Mouse (Mus musculus) kidney, postnatal 25 days (tissue): ENCODE measurements around the gene Mical3.

ENCODE experiments used
- DNase-seq, 2 experiments: peaks; one replicate each; pipeline ENCODE4 v3.0.0; 2021; ENCODE audit warnings: mixed read lengths in 2 of 2

The Mical3 gene

DNA sequence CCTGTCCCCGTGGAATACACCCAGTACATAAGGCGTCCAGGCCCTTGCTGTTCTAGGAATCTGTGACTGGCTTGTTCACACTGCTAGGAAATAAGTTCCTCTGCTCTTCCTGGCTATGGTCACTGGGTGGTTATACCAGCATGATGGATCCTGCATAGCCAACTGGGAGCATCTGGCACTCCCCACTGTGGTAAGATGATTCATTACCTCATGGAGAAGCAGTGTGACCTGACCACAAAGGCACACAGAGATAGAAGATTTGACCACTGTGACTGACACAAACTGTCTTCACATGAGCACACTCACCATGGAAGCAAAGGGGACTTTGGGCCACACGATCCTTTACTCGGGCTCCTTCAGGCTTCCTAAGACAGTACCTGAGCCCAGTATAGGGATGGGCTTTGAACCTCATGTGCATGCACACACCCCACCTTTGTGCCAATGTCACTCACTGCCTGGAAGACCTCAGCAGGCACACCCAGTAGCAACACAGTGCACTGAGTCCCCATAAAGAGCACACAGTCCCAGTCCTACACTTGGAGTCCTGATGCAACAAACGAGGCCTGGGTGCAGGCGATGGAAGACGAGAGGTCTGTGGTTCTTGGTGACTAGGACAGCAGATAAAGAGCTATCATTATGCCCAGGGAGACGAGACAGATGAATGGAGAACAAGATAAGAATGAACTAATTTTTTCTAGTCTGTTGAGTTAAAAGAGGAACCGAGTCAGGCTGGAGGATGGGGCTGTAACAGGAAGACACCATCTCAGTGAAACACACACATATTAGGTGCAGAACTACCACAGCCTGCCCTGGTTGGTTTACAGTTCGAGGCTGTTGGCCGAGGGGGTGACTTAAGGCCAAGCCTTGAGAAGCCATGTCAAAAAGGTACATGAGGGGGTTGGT is 174.3 kb downstream of the Mical3 start:
- DNase-seq: no peak

DNA sequence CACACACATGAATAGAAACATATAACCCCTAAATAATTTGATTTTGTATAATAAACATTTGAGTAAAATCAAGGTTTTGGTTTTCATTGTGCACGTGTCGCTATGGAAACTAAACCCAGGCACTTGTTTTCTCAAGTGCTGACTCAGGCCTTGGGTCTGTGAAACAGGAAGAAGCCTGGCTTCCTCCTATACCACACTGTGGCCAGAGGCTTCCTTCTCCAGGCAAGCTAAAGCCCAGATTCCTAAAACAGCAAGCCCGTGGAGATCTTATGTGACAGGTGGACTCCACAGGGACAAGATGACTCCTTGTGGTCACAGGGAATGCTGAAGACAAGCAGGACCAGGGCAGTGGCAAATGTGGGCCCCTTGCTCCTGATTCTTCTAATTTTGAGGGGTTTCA is 175.6 kb downstream of the Mical3 start:
- no peak for DNase-seq

DNA sequence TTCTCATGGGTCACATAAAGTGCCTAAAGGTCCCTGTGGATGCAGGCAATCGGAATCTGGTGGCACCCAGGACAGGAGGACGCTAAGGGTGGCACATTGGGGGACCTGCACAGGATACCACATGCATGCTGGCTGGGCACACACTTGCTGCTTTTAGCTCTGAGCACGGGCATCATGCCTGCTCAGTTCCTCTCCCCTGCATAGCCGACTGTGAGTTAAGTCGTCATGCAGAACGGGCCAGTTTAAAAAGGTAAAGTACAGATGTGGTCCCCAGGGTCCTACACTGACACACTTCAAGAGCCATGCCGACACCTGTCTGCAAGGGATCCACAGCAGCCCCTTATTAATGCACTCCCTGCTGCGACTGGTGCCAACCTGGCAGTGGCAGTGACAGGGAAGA is 176.6 kb downstream of the Mical3 start:
- DNase-seq: no peak

DNA sequence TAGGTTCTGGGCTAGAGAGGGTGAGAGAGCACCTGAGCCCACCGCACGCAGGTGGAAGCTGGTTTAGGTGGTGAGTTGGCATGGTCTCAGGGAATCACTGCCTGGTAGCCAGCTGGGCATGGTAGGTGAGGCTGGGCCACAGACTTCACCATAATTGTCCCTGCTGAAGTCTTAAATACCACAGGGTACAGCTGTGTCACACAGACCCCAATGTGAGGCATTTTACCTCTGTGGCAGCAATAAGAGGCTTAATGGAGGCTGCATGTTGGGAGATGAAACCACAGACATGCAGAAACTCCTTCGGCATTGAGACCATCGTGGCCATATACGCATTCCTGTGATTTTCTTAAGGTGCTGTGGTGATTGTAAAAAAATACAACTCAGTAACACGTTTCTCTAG is 178.3 kb downstream of the Mical3 start:
- no peak for DNase-seq

DNA sequence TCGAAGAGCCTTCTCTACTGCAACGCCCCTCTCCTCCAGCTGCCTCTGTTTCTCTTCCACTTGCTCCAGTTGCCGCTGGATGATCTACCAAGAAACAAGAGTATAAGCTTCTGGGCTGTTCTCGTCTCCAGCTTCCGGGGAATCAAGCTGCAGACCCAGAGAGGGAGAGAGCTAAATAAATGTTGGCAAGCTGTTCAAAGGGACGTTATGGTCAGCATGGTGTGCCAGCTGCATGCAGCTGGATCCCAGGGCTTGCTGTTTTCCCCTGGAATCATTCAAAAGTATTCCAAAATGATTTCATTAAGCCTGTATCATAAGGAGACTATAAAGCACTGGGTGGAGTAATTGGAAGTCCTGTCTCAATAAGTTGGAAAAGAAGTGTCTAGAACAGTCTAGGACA is 179.5 kb downstream of the Mical3 start:
- no peak for DNase-seq

DNA sequence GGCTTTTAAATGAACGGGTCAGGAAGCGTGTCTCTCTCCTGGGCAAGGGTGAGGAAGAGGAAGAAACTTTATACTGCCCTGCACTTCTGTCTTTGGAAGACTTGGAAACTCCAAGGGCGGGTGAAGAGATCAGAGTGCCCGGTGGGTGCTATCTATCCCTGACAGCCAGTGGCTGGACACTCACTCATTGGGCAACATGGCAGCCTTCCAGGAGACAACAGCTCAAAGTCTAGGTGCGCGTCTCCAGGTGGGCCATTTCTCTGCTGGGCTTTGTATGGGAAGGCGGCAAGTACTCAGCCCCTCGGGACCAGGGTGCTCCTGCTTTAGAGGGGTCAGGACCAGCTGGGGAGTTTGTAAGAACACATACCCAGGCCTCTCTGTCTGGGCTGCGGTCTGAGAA is 185.3 kb downstream of the Mical3 start:
- peak; percentile 66 to 68 for DNase-seq

DNA sequence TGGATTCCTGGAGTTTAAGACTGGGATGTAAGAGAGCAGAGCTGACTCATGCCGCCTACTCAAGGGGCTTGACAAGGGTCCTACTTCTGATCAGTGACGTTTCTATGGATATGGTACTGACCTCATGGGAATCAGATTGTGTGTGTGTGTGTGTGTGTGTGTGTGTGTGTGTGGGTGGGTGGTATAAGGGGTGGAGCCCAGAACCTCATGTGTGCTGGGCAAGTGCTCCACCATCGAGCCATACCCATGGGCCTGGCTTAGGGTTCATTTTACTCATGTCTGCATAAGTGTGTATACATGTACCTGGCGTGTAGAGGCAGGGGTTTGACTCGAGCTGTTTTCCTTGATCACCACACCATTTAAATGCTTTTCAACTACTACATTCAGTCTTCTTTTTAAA is 186.8 kb downstream of the Mical3 start:
- DNase-seq: no peak

DNA sequence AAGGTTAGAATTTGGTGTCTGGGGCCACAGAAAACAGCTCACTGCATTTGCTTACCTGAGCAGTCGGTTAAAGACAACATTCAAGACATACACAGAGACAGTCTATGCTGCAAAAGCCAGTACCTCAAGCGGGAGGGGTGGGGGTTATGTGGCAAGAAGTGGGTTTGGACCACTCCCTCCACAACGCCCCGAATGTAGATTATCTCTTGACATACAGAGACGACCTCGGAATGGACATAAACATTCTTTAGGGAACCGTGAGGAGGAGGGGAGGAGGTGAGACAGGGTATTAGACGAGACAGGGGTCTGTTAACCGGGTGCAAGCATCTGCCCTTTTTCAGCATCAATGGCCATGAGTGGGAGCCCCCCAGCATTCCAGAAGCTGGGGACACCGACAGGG is 187.2 kb downstream of the Mical3 start:
- DNase-seq: no peak

DNA sequence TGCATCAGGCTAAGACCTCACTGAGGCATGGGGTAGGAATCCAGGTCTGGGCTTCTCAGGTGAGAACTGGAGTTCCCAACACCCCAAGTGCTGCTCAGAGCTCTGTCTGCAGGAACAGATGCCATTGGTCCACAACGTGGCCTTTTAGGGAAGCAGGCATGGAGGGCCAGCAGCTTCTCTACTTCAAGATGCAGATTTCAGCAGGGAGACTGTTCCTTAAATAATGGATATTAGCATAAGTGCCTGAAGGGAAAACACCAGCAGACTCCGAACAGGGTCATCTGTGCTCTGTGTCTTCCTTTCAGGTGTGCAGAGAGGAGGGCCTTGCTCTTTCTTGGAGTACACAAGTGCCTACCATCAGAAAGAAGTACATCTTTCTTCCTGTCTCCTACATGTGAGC is 187.7 kb downstream of the Mical3 start:
- DNase-seq: no peak

DNA sequence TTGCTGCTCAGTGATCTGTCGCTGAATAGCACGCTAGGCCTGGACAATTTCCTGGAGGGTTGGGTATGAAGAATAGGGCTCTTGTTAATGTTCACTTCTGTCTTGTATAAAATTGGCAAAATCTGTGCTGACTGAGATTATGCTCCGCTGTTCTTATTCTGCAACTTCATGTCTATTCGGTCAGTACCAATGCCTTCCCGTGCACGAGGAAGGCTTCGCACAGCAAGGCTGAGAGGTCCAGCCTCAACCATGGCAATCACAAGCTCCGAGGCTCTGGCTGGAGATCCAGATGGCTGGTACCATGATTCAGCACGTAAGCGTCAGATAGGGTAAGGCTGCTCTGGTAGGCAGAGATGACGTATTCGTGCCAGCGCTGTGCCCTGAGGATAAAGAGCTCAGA is 189.2 kb downstream of the Mical3 start:
- peak; percentile 44 to 64 for DNase-seq

DNA sequence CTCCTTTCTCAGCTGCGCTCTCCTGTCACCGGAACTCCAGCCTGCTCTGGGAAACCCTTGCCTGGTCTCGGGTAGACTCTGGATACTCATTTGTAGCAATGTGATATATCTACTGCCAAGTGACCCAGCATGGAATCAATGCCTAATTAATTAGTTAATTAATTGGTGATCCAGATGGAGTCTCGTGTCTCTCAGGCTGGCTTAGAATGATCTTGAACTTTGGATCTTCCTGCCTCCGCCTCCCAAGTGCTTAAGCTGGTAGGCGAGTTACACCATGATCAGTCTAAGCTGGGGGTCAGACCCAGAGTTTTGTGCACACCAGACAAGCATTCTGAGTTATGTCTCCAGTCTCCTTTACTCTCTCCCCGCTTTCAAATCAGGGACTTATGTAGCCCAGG is 189.7 kb downstream of the Mical3 start:
- DNase-seq: peak; percentile 61 to 79

DNA sequence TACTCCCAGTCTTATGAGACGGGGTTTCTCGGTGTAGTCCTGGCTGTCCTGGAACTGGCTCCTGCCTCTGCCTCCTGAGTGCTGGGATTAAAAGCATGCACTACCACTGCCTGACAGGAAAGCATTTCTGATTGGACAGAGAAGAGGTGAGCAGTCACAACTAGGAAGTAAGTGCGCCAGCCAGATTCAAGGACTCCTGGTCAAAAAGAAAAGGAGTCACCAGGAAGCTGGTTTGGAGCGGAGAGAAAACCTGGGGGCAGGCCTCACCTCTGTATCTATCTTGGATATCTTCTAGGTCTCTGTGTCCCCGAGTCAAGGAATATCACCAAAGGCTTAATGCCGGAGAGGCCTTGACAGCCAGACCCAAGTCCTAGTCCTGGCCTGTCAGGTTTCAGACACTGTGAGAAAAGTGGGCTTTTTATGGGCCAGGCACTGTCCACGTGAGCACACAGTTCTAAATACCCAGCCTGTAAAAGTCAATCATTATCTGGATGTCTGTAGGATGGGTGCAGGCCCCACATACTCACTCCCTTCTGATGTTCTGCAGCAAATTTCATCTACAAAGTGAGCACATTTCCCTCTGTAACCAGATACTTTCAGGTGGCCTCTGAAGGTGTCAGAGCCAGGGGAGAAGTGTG is 190.2 kb downstream of the Mical3 start:
- no peak for DNase-seq

DNA sequence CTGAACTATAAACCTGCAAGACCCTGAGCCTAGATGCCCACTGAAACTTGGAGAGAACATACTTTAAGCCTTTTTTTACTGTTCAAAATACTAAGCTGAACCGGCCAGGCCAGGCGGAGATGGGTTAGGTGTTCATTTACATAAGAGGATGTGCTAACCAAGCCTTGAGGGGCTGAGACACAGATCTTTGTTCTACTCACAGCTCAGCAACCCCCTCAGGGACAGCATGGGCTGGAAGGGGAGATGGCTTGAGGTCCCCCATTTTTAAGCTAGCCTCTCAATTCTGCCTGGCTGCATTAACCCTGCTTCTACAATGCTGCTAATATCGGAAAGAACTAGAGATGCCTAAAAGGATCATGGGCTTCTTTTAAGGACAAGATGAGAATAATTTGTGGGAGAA is 191.0 kb downstream of the Mical3 start:
- no peak for DNase-seq

DNA sequence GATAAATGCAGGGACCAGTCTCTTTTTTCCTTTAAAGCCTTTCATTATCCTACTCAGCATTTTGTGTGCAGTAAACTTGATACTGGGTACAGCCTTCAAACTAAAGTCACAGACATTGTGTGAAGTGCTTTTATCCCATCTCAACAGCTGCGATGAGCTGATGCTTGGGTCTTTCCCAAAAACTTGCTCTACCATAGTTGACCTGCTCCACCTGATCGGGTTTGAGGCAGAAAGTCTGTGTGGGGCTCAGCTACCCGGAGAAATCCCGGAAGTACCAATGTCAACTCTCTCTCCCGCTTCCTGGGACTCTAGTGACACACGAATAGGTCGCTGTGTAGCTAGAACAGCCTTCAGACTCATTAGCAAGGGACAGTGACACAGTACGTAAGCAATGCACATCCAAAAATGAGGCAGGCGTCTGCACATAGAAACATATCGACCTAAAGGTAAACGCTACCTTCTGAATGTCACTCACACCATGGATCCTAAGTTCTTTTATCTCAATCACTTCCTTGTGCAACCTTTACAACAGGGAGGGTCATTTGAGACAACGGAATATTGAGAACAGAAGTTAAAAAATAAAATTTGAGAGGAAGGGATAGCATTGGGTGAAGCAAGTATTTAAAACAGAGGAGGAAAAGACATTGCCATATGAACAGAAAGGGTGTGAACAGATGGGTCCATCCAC is 191.9 kb downstream of the Mical3 start:
- no peak for DNase-seq

DNA sequence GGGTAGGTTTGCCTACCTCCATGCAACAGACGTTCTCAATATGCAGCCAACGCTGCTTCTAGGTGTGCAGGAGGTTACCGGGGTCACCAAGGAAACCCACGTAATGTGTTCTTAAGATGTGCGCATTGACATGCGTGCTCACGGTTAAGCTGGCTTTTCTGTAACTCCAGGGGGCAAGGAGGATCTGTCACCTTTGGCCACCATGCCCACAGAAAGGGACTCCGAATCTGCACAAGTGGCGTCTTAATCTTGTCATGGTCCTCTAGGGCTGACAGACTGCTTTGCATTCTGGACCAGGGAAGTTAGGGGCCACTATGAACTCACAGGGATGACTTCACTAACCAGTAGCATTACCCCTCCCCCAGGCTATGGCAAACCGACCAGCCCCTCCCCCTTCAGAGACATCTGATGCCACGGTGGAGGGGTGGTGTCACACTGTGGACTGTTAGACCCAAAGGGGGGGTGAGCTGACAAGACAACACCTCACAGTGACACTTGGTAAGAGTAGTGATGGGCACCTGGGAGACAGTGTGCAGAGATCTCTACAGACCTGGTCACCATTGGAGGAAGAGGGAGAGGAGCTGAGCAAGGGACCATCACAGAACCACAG is 192.7 kb downstream of the Mical3 start:
- no peak for DNase-seq

DNA sequence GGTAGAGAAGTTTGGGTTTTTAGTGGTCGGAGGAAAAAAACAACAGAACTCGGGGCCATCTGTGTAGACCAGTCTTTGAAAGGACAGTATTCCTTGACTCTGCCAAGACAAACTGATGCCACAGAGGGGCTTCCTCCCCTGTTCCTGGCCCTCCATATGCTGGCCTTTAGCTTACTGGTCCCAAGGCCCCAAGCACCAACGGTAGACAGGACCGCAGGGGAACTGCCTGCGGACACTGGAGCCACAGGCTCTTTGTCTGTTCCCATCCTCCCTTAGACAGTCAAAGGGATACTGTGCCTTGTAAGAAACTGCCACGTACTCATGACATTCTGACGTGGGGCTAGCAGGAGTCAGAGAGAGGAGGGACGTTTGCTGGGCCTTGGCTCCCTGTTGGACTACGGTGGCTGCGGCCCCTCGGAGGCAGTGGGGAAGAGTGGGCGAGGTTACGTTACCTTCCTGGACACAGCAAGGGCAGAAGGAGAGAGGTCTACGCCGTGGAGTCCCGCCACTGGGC is 193.6 kb downstream of the Mical3 start:
- DNase-seq: no peak

DNA sequence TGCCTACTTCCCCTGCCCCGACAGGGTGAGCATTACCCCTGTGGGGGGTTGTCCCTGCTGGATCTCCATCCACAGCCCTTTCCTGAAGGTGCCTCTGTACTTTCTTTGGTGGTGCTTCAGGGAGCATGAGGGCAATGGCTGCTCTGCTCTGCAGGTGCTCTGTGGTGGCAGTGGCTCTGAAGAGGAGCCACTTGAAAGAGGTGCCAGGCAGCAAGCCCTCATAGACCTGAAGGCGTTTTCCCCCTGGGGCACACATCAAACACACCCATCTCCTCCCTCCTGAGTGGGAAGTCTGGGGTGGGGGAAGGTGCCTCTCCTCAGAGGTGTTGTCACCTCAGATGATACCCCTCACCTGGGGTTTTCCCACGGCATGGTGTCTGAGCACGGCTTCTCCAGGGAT is 196.6 kb downstream of the Mical3 start:
- no peak for DNase-seq

DNA sequence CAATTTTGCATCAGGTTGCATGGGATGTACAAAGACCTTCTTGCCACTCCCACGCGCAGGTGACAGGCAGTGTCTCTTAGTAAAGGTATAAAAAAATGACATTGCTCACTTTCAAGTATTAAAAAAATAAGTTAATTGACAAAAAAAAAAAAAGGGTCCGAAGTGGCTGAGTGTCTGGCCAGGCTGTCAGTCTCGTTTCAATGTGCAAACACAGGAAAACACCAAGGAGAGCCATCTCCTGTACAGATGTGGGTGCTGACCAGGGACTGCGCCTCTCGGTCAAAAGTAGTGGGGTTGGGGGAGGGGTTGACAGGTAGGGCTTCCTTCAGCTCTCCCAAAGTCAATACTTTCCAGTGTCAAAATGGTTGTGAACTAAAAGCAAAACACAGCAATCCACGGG is 197.1 kb downstream of the Mical3 start:
- DNase-seq: no peak

DNA sequence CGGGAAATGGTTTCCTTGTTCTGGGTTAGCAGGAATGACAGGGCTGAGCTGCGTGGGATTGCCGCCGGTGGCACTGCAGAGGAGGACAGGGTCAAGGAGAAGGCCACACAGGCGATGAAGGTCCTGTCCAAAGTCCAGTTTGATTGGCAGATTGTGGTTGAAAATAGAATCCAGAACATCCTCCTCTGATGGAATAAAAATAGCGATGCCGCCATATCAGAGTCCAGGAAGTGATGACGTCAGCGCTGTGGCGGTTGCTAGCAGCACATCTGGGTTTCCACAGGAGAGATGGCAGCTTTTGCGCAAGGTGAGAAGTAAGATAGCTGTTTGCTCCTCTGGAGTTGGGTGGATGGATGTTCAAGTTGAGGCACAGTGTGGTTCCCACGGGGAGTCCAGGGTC is 198.2 kb downstream of the Mical3 start:
- no peak for DNase-seq

DNA sequence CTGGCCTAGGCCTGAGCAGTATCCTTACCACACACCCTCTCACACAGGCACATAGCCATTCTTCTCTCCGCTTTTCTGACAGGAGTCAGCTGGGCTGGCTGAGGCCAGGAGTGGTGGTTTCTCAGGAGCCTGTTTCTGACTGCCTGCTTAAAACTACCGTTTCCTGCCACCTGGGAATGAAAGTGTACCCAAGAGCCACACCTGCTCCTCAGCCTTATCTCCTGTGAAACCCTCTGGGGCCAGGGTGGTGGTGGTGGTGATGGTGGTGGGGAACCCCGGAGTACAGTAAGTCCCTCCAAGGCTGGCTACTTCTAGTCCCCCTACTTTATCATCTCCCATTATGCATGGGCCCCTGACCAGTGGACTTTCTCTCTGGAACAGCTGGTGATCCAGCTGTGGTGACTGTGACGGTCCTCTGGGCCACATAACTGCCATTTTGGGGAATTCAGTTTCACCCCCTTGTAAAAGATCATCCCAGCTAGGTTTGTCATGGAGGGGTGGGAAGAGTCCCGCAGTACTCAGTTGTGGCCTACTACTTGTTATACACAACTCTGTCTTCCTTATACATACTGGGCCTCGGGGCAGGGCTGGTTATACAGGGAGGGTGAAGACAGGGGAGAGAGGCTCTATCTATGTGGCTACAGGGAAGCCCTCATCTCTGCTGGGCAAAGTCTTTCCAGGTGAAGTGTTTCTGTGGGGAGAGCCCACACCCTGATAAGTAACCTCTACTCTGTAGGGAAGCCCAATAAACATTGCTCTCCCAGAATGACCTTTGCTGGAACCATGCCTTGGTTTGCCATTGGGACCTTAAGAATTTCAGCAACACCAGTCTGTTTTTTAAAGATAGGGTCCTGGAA is 200.1 kb downstream of the Mical3 start:
- no peak for DNase-seq

DNA sequence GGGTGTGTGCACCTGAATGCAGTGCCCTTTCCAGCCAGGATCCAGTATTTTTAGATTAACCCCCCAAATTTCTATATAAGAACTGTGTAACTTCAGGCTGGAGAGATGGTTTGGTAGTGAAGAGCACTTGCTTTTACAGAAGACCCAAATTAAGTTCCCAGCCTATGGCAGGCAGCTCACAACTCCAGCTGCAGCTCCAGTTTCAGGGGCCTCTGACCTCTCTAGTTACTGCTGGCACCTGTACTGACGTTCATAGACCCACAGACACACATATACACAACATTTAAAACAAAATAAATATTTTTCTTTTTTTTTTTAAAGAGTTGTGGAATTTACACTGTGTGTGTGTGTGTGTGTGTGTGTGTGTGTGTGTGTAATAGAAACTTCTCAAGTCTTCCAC is 201.4 kb downstream of the Mical3 start:
- no peak for DNase-seq

DNA sequence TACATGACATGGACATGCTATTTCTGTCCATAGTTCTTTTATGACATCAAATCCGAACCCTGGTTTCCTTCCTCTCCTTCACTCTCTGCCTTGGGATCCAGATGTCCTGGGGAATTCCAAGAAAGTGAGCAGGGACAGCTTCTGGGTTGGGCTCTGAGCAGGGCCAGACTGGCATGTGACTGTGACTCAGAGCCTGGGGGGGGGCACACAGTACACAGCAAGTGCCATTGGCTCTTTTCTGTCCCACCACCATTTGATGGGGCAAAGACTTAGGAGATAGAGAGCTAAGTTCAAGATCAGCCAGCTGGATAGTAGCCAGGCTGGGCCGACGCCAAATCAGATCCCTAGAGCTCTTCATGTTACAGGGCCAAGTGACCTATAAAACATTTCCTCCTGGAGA is 203.0 kb downstream of the Mical3 start:
- DNase-seq: peak; percentile 86 to 90
